8 mouse cellular contexts compared by ENCODE assay signal in genomic region chr1:165252027-165252671, GRCm38 (mm10). TPM values are rescaled to one million over a fixed set of nuclear protein-coding genes. Genes with fewer than 3 reads are reported as not detected.
DNase-seq lines count a peak whose midpoint lies in the region; ATAC-seq and TF ChIP-seq lines count a peak whose summit lies in the region.

No protein-coding gene starts in this region.

- H3K4me3 ChIP-seq in gastrocnemius, adult 2 months: peak overlapping the region; percentile 29
- no peak overlapping the region for H3K4me3 ChIP-seq in lung, postnatal 0 days (ENCODE audit: low read depth, low read length)

- no peaks in the 10 kb centered on the region for H3K36me3 ChIP-seq in lung, postnatal 0 days (ENCODE audit: insufficient read depth, low read length)

- TF ChIP-seq EP300 in lung, postnatal 0 days (IDR thresholded peaks at IDR 0.05): no peak

- 46% methylated on average over 11 of the region's 11 CpGs for WGBS in lung, postnatal 0 days

- no peaks in the 10 kb centered on the region for H3K9me3 ChIP-seq in lung, postnatal 0 days (ENCODE audit: low read length)

- H3K27ac ChIP-seq in gastrocnemius, adult 2 months: peak overlapping the region; percentile 9; the same call in 1 of the 2 replicates
- H3K27ac ChIP-seq in lung, postnatal 0 days (ENCODE audit: low read length): no peak overlapping the region

- peak; percentile 88 for TF ChIP-seq CTCF in gastrocnemius, adult 2 months (IDR thresholded peaks at IDR 0.05)
- TF ChIP-seq CTCF in lung, postnatal 0 days (IDR thresholded peaks at IDR 0.05): peak; percentile 88

- peak; percentile 63 for ATAC-seq in inflammation-experienced regulatory T-cells, adult 6 months
- no peak for ATAC-seq in lung, postnatal 0 days

- H3K4me1 ChIP-seq in lung, postnatal 0 days (ENCODE audit: insufficient read depth, low read depth, low read length): no peaks in the 10 kb centered on the region; the same call in 1 of the 2 replicates

- H3K4me2 ChIP-seq in lung, postnatal 0 days (replicated peaks; ENCODE audit: low read depth, low read length): 0 out of 2 replicates have a peak overlapping the region, but pooled peaks have one; percentile 14

- no peaks in the 10 kb centered on the region for H3K27me3 ChIP-seq in lung, postnatal 0 days (replicated peaks; ENCODE audit: insufficient read depth, low read length)

- intact Hi-C loops in gastrocnemius, adult 2 months (cut with DNase I): no loop called here

- DNase-seq in layer of hippocampus, adult 11-12 months (ENCODE audit: low spot score): peak; percentile 36
- no peak for DNase-seq in layer of hippocampus, adult 9-10 months (ENCODE audit: low spot score)
- DNase-seq in MN1 (ENCODE audit: low spot score): peak; percentile 77
- peak; percentile 31 to 71 for DNase-seq in cerebellum, postnatal 25 days
- peak; percentile 64 for DNase-seq in gastrocnemius, adult 2 months
- DNase-seq in lung, postnatal 0 days (ENCODE audit: low spot score): peak; percentile 69
- DNase-seq in spleen, postnatal 14 days (ENCODE audit: low spot score in 2 of 2): peak; percentile 13 to 32

- H3K9ac ChIP-seq in lung, postnatal 0 days (replicated peaks; ENCODE audit: low read depth): no peak overlapping the region

RNA-seq across cellular contexts. Expression of gene Tiprl, which starts 15.4 kb away (rescaled TPM):
- total RNA-seq in gastrocnemius, adult 2 months (2021): 10 to 100 TPM; 19.7 to 20.9 TPM
- polyA plus RNA-seq in inflammation-experienced regulatory T-cells, adult 6 months (2017; shearing (Covaris generic)): 100 to 1,000 TPM; 109 to 158 (median 114) TPM
- 70.3 and 73.6 TPM in 2 replicates for polyA plus RNA-seq in lung, postnatal 0 days (2015; fragmentation: Nextera tagmentation; extraction: Ambion mirVana)

RNA-seq across cellular contexts. Expression of gene Gpr161, which starts 43.4 kb away (rescaled TPM):
- total RNA-seq in gastrocnemius, adult 2 months (2021): 1 to 10 TPM; 1.0 to 1.3 TPM
- polyA plus RNA-seq in inflammation-experienced regulatory T-cells, adult 6 months (2017; shearing (Covaris generic)): not detected
- polyA plus RNA-seq in lung, postnatal 0 days (2015; fragmentation: Nextera tagmentation; extraction: Ambion mirVana): 0.51 and 0.56 TPM in 2 replicates

RNA-seq across cellular contexts. Expression of gene Sft2d2, which starts 57.9 kb away (rescaled TPM):
- 1 to 10 TPM; 8.9 to 9.7 TPM for total RNA-seq in gastrocnemius, adult 2 months (2021)
- polyA plus RNA-seq in inflammation-experienced regulatory T-cells, adult 6 months (2017; shearing (Covaris generic)): 10 to 100 TPM; 25.7 to 30.3 (median 27.4) TPM
- 19.3 and 20.3 TPM in 2 replicates for polyA plus RNA-seq in lung, postnatal 0 days (2015; fragmentation: Nextera tagmentation; extraction: Ambion mirVana)
